22 mouse cellular contexts compared by ENCODE assay signal in the genomic region with DNA sequence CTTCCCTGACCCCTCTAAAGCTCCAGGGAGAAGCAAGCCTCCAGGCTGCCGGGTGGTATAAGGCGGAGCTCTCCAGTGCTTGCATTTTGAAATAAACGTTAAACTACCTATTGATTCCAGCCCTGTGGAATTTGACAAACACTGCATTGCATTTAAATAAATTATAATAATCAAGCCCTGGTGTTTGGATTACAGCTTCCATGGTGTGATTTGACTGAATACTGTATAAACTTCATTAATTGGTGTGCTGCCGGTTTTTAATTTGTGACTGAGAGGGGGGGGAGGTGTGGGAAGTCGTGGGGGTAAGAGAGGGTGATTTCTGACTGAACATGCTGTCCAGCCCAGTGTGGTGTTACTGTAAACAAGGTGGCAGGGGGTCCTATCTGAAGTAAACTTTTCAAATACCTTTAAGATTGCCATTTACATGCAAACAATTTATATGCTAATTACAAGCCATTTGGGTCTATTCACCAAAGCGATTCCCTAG.
A peak's percentile ranks its signal among the peaks of the same experiment; 100 is the strongest.
DNase-seq lines count a peak whose midpoint lies in the region; ATAC-seq and TF ChIP-seq lines count a peak whose summit lies in the region.
"Had no signal": no experiment of that assay in that cellular context is flagged by ENCODE, and none has a peak within 500 bp of the region (broad histone marks: within the 10 kb centered on the region; RNA-seq: fewer than 3 reads in every experiment).

No protein-coding gene starts in this region.

- H3K9me3 ChIP-seq in midbrain, embryonic 12.5 days: no peaks in the 10 kb centered on the region
- no peaks in the 10 kb centered on the region for H3K9me3 ChIP-seq in midbrain, embryonic 10.5 days (replicated peaks)
- H3K9me3 ChIP-seq in forebrain, embryonic 15.5 days: no peaks in the 10 kb centered on the region
- no peaks in the 10 kb centered on the region for H3K9me3 ChIP-seq in midbrain, embryonic 16.5 days (replicated peaks; ENCODE audit: control insufficient read depth, low read length, poor library complexity, severe bottlenecking)
- H3K9me3 ChIP-seq: limb, embryonic 10.5 days had no signal

- peaks cover 16% of the 10 kb centered on the region for H3K4me1 ChIP-seq in midbrain, embryonic 12.5 days
- peaks cover 16% of the 10 kb centered on the region for H3K4me1 ChIP-seq in midbrain, embryonic 10.5 days
- H3K4me1 ChIP-seq in forebrain, embryonic 15.5 days: peaks cover 17% of the 10 kb centered on the region
- H3K4me1 ChIP-seq in midbrain, embryonic 16.5 days (ENCODE audit: control insufficient read depth, insufficient read depth, low read length): peaks cover 10% of the 10 kb centered on the region
- no peaks in the 10 kb centered on the region for H3K4me1 ChIP-seq in cerebellum, adult 2 months (ENCODE audit: control insufficient read depth, insufficient read depth, low read length)

- ATAC-seq in midbrain, embryonic 12.5 days (ENCODE audit: low FRiP score, low read depth): peak; percentile 62
- peak; percentile 89 for ATAC-seq in forebrain, embryonic 15.5 days (replicated peaks)
- 0 out of 2 replicates have a peak, but pooled peaks have one; percentile 51 for ATAC-seq in midbrain, embryonic 16.5 days
- ATAC-seq in activated CD4-positive, CD25-positive, alpha-beta regulatory T cell, adult 4 months: no peak
- ATAC-seq: liver, postnatal 0 days had no signal

- no peaks in the 10 kb centered on the region for H3K36me3 ChIP-seq in midbrain, embryonic 12.5 days
- no peaks in the 10 kb centered on the region for H3K36me3 ChIP-seq in midbrain, embryonic 10.5 days
- H3K36me3 ChIP-seq in forebrain, embryonic 15.5 days: no peaks in the 10 kb centered on the region
- no peaks in the 10 kb centered on the region for H3K36me3 ChIP-seq in midbrain, embryonic 16.5 days (ENCODE audit: control insufficient read depth, insufficient read depth, low read length)
- H3K36me3 ChIP-seq: G1E; limb, embryonic 10.5 days had no signal

- WGBS in midbrain, embryonic 12.5 days: 8% methylated on average over 6 of the region's 6 CpGs
- 11% methylated on average over 6 of the region's 6 CpGs for WGBS in midbrain, embryonic 10.5 days
- under 1% methylated on average over 6 of the region's 6 CpGs for WGBS in forebrain, embryonic 15.5 days
- WGBS in midbrain, embryonic 16.5 days: 6% methylated on average over 6 of the region's 6 CpGs
- WGBS in cerebellum, adult 2 months: 21% methylated on average over 6 of the region's 6 CpGs

- H3K4me3 ChIP-seq in midbrain, embryonic 12.5 days: no peak overlapping the region
- no peak overlapping the region for H3K4me3 ChIP-seq in midbrain, embryonic 10.5 days
- H3K4me3 ChIP-seq in forebrain, embryonic 15.5 days: no peak overlapping the region
- H3K4me3 ChIP-seq in midbrain, embryonic 16.5 days (ENCODE audit: low read depth, low read length): no peak overlapping the region
- no peak overlapping the region for H3K4me3 ChIP-seq in cerebellum, adult 2 months (replicated peaks; ENCODE audit: insufficient read depth, low read depth, low read length)
- H3K4me3 ChIP-seq: limb, embryonic 10.5 days had no signal

- H3K27ac ChIP-seq in midbrain, embryonic 12.5 days (replicated peaks): no peak overlapping the region
- no peak overlapping the region for H3K27ac ChIP-seq in midbrain, embryonic 10.5 days (replicated peaks)
- no peak overlapping the region for H3K27ac ChIP-seq in forebrain, embryonic 15.5 days (replicated peaks)
- no peak overlapping the region for H3K27ac ChIP-seq in midbrain, embryonic 16.5 days (ENCODE audit: low read length)
- no peak overlapping the region for H3K27ac ChIP-seq in cerebellum, adult 2 months (ENCODE audit: insufficient read depth, low read length)
- H3K27ac ChIP-seq: limb, embryonic 10.5 days; stomach, postnatal 0 days had no signal

- DNase-seq in midbrain, embryonic 10.5 days (ENCODE audit: low spot score): no peak
- DNase-seq in ZHBTc4 (ENCODE audit: low read depth, low spot score) (peak; percentile 65), MN1 (ENCODE audit: low spot score) (no peak)
- DNase-seq in cerebellum, adult 2 months: no peak
- DNase-seq: adrenal gland, postnatal 10 days; cerebellum, postnatal 14 days; gastrocnemius, postnatal 25 days; heart, postnatal 14 days; kidney, adult 9 months; kidney, postnatal 36 days; layer of hippocampus, adult 9-11 months; liver, postnatal 0 days; lung, postnatal 10 days; right cerebral cortex, postnatal 4 days had no signal

- H3K4me2 ChIP-seq in midbrain, embryonic 12.5 days (replicated peaks): peak overlapping the region; percentile 18
- no peak overlapping the region for H3K4me2 ChIP-seq in forebrain, embryonic 15.5 days (replicated peaks)
- no peak overlapping the region for H3K4me2 ChIP-seq in midbrain, embryonic 16.5 days (ENCODE audit: low read length)
- H3K4me2 ChIP-seq: heart, embryonic 11.5 days had no signal

- H3K9ac ChIP-seq in midbrain, embryonic 12.5 days (replicated peaks): no peak overlapping the region
- H3K9ac ChIP-seq in forebrain, embryonic 15.5 days (replicated peaks): no peak overlapping the region
- H3K9ac ChIP-seq in midbrain, embryonic 16.5 days (ENCODE audit: low read depth, low read length): no peak overlapping the region
- H3K9ac ChIP-seq: liver, postnatal 0 days had no signal

- peaks cover 45% of the 10 kb centered on the region for H3K27me3 ChIP-seq in midbrain, embryonic 12.5 days
- H3K27me3 ChIP-seq in midbrain, embryonic 10.5 days (ENCODE audit: low read depth, poor library complexity, severe bottlenecking): peaks cover 67% of the 10 kb centered on the region
- H3K27me3 ChIP-seq in forebrain, embryonic 15.5 days: peaks cover 85% of the 10 kb centered on the region
- H3K27me3 ChIP-seq in midbrain, embryonic 16.5 days (ENCODE audit: control insufficient read depth, insufficient read depth, low read depth, low read length): peaks cover 10% of the 10 kb centered on the region
- H3K27me3 ChIP-seq in cerebellum, adult 2 months (ENCODE audit: control insufficient read depth, insufficient read depth, low read length): no peaks in the 10 kb centered on the region

- no peak for TF ChIP-seq CTCF in cerebellum, adult 2 months (IDR thresholded peaks at IDR 0.05; ENCODE audit: borderline replicate concordance, insufficient read depth, low read depth, low read length)

- TF ChIP-seq POLR2A in cerebellum, adult 2 months (IDR thresholded peaks at IDR 0.05; ENCODE audit: borderline replicate concordance, insufficient read depth, low read length): no peak
